ENCODE assay signal across 25 mouse cellular contexts in genomic region chr4:126632668-126633067, GRCm38 (mm10). TPM values are rescaled to one million over a fixed set of nuclear protein-coding genes. Genes with fewer than 3 reads are reported as not detected.
"Had no signal": no experiment of that assay in that cellular context is flagged by ENCODE, and none has a peak within 500 bp of the region (broad histone marks: within the 10 kb centered on the region; RNA-seq: fewer than 3 reads in every experiment).

No protein-coding gene starts in this region.

- H3K9me3 ChIP-seq: embryonic facial prominence, embryonic 10.5 days; embryonic facial prominence, embryonic 12.5 days; embryonic facial prominence, embryonic 13.5 days; embryonic facial prominence, embryonic 15.5 days; forebrain, embryonic 10.5 days; forebrain, embryonic 12.5 days; forebrain, embryonic 13.5 days; forebrain, embryonic 15.5 days; heart, embryonic 10.5 days had no signal

- H3K4me2 ChIP-seq: embryonic facial prominence, embryonic 12.5 days; embryonic facial prominence, embryonic 13.5 days; embryonic facial prominence, embryonic 15.5 days; forebrain, embryonic 12.5 days; forebrain, embryonic 13.5 days; forebrain, embryonic 15.5 days had no signal

- H3K27ac ChIP-seq: embryonic facial prominence, embryonic 10.5 days; embryonic facial prominence, embryonic 12.5 days; embryonic facial prominence, embryonic 13.5 days; embryonic facial prominence, embryonic 15.5 days; forebrain, embryonic 10.5 days; forebrain, embryonic 12.5 days; forebrain, embryonic 13.5 days; forebrain, embryonic 15.5 days; gastrocnemius, adult 2 months; heart, adult 2 months; heart, embryonic 10.5 days had no signal

- DNase-seq: cerebellum, adult 9-11 months; cerebellum, postnatal 10 days; cerebellum, postnatal 14 days; cerebellum, postnatal 25 days; cerebellum, postnatal 36 days; embryo, embryonic 11 days; forebrain, postnatal 0 days; gastrocnemius, adult 2 months; gastrocnemius, postnatal 10 days; gastrocnemius, postnatal 14 days; gastrocnemius, postnatal 25 days; gastrocnemius, postnatal 36 days; heart, adult 11 months; heart, adult 18-20 months; heart, adult 2 months had no signal

- H3K36me3 ChIP-seq: embryonic facial prominence, embryonic 10.5 days; embryonic facial prominence, embryonic 12.5 days; embryonic facial prominence, embryonic 13.5 days; embryonic facial prominence, embryonic 15.5 days; forebrain, embryonic 10.5 days; forebrain, embryonic 12.5 days; forebrain, embryonic 15.5 days; heart, embryonic 10.5 days had no signal

- H3K9ac ChIP-seq: embryonic facial prominence, embryonic 12.5 days; embryonic facial prominence, embryonic 13.5 days; embryonic facial prominence, embryonic 15.5 days; forebrain, embryonic 12.5 days; forebrain, embryonic 13.5 days; forebrain, embryonic 15.5 days; forebrain, postnatal 0 days had no signal

- H3K4me3 ChIP-seq: embryonic facial prominence, embryonic 10.5 days; embryonic facial prominence, embryonic 12.5 days; embryonic facial prominence, embryonic 13.5 days; embryonic facial prominence, embryonic 15.5 days; erythroblast, embryonic 14.5 days; forebrain, embryonic 10.5 days; forebrain, embryonic 12.5 days; forebrain, embryonic 13.5 days; forebrain, embryonic 15.5 days; gastrocnemius, adult 2 months; heart, adult 2 months; heart, embryonic 10.5 days had no signal

RNA-seq across cellular contexts. Expression of gene 5730409E04Rik, which starts 23.1 kb away (rescaled TPM):
- polyA plus RNA-seq: erythroblast, embryonic 14.5 days had no signal
